Mouse (Mus musculus): Measurements from ENCODE around the gene Ptbp1.

DNA sequence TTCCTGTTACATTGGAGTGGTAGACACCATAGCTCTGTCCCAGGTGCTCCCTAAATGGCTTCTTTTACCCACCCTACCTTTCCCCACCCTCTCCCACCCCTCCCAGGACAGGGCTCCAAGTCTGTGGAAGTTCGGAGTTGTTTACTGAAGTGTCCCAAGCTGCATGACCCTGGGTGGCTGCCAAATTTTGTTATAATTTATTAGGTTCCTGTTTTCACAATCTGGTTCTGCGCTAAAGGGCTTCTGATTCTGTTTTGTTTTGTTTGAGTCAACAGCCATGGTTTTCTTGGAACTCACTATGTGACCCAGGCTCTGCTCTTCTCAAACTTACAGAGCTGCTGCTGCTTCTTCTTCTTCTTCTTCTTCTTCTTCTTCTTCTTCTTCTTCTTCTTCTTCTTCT lies 35.2 kb downstream of the Ptbp1 start:
- TF ChIP-seq EP300 (IDR thresholded peaks at IDR 0.05; ENCODE audit: low read depth) (no peak), CTCF (IDR thresholded peaks at IDR 0.05; ENCODE audit: low read depth) (no peak)
